Mouse (Mus musculus): ENCODE data around the gene Lmna.

The Lmna gene

DNA sequence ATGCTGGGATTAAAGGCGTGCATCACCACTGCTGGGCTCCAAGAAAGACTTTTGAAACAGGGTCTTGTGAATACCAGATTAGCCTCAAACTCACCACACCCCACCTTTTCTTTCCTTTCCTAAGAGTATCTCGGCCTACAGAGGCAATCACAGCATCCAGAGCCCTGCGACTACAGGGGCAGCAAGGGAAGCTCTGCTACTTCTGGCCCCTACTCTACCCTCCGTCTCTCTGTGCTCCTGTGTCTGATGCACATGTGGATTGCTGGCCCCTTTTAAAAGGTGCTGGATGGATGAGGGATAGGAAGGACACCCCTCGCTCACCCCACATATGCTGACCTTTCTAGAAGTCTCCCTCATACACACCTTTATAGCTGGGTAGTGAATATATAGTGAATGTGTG, 29.1 kb downstream of the Lmna start:
- in situ Hi-C loops (cut with MboI; ENCODE audit: low sequenced_read_pairs), result no loop called here

DNA sequence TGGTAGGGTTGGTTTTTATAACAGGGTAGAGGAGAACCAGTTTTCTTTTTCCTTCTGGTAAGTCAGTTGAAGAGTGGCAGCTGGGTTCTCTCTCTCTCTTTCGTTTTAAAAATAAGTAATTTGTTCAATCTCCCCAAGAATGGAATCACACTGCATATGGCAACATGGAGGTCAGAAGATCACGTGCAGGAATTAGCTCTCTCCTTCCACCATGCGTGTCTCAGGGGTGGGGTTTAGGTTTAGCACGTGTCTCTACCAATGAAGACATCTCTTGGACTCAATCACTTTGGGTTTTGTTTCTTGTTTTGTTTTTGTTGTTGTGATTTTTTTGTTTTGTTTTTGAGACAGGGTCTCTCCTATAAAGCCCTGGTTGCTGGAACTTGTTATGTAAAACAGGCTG, 29.9 kb downstream of the Lmna start:
- in situ Hi-C loops (cut with MboI; ENCODE audit: low sequenced_read_pairs), result no loop called here

DNA sequence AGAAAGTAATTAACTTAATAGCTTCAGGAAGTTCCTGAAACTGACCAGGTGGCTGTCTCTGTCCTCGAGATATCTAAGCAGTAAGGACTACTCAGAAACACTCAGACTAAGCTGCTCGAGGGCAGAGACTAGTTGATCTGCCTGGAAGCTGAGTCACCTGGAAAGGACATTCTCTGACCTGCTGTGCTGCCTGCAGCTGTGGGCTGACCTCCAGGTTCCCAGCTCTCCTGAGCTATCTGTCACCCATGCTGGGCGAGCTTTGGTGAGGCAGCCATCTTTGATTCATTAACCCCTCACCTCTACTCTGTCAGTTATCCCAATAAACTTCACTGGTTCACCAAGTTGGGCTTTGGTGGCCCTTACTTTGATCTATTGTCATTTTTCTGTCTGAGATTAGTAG, 30.6 kb downstream of the Lmna start:
- in situ Hi-C loops (cut with MboI; ENCODE audit: low sequenced_read_pairs), result no loop called here

DNA sequence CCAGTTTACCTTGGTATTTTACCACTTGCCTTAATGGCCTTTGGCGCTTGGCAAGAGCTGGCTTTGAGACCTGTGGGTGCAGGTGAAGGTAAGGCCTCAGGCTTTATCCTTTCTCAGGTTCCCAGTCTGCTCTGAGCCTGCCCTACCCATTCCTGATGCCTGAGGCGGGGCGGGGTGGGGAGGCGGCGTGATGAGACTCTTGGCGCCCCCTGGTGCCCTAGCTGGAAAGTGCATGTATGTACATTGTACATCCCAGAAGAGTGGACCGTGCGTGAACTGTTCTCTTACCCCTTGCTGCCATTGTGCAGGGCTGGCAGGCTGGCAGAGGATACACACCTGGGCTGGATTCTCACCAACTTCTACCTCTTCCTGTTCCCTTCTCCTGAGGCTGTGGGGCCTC, 32.0 kb downstream of the Lmna start:
- in situ Hi-C loops (cut with MboI; ENCODE audit: low sequenced_read_pairs), result no loop called here

DNA sequence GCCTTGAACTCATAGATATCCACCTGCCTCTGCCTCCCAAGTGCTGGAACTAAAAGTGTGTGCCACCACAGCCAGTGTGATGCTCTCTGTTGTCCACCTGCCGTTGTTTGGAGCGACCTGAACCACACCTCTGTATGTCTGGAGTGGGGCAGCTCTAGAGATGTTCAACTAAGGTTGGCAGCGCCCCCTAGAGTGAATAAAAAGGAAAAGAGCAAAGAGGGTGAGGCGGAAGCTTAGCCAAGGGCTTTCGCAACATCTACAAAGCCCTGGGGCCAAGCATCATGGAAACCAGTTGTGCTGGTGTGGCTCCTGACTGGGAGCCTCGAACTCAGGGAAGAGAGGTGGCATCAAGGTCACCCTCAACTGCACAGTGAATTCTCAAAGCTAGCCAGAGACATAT, 33.4 kb downstream of the Lmna start:
- in situ Hi-C loops (cut with MboI; ENCODE audit: low sequenced_read_pairs), result no loop called here

DNA sequence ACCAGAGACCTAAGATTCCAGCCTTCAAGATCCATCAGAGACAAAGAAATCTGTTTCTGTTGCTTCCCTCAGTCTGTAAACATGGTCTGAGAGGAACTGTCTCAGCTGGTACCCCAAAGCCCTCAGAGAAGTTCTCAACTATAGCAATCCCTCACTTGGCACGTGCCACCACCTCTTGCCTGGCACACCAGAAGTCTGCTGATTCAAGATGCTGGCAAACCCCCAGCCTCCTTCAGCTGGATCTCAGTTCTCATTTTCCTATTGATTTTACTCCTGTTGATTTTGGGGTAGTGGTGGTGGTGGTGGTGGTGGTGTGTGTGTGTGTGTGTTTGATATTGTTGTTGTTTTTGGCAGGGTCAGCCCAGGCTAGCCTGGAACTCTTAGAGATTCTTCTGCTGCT, 36.2 kb downstream of the Lmna start:
- in situ Hi-C loops (cut with MboI; ENCODE audit: low sequenced_read_pairs), result loop anchor here (5.0 kb wide), 1 partner anchor 66 kb away; no protein-coding TSS in a partner anchor

DNA sequence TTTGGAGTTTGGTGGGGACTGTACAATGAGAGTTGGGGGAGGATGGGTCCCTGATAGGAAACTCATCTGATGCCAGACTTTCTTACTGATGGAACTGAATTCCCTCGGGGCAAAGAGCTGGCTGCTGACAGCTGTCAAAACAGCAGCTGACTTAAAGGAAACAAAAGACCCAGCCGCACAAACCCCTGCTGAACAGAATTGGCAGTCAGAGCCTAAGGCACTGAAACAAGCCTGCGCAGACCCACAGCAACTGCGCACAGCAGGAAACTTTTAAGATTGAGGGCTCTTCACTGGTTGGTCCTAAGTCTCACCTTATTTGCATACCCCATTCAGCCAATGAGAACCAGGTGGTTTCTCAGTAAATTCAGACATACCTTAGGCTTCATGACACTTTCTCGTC, 36.7 kb downstream of the Lmna start:
- in situ Hi-C loops (cut with MboI; ENCODE audit: low sequenced_read_pairs), result loop anchor here (5.0 kb wide), 1 partner anchor 66 kb away; no protein-coding TSS in a partner anchor

DNA sequence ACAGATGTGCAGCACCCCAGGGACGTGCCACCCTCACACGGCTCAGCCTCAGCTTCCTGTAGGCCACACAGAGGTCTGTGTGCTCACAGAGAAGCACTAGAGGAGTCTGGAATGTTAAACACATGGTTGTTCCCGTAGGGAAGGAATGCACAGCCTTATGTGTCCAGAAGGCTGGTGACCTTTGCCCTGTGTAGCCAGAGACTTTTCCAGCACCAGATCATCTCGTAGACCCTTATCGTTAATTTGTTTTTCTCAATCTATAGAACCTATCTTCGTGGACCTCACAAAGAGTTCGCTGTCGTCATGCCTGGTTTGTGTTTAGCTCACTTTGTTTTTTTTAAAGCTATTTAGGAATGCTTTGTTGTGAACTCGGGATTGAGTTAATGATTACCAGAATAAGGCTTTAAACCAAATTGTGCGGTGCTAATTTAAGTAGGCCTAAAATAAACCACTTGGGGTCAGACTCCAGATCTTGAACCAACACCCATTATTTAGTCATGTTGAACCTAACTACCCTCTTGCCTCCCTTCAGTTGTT, 38.7 kb downstream of the Lmna start:
- in situ Hi-C loops (cut with MboI; ENCODE audit: low sequenced_read_pairs), result loop anchor here (5.0 kb wide), 1 partner anchor 64 kb away; no protein-coding TSS in a partner anchor

DNA sequence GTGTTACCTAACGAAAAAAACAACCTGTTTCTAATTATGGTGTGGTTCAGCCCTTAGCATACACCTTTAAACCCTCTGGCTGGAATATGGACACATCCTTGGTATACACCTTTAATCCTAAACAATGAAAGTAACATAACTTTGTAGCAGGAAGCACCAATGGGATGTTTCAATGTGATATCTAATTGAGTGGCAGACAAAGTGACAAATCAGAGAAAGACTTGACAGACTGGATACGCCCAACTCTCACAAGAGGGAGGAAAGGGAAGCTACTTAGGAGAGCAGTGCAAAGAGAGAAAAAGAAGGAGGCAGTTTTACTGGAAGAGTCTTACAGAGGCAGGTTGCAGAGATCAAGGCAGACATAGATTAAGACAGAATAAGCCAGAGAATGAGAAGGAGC, 40.3 kb downstream of the Lmna start:
- in situ Hi-C loops (cut with MboI; ENCODE audit: low sequenced_read_pairs), result no loop called here

DNA sequence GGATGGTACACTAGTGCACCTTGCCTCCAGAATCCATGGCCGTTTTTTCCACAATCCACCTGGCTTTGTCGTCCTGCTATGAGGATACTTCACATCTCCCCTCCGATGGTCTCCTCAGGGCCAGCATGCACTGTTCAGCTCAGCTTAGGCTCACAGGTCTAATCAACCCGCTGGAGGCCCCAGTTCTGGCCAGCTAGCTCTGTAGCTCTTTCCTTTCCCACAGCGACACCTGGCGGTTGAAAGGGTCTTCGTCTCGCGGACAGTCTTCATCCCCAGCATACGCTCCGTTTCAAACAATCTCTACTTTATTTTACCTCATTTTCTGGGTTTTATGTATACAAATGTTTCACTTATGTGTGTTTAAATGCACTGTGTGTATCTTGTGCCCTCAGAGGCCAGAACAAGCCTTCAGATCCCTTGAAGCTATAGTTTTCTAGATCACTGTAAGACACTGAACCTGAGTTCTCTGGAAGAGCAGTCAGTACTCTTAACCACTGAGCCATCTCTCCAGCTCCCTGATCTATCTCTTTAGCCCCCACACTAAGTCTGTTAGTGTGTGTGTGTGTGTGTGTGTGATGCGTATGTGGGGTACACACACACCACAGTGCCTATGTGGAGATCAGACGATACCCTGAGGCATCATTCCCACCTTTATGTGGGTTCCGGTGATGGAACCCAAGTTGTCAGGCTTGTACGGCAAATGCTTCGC, 42.5 kb downstream of the Lmna start:
- in situ Hi-C loops (cut with MboI; ENCODE audit: low sequenced_read_pairs), result no loop called here

DNA sequence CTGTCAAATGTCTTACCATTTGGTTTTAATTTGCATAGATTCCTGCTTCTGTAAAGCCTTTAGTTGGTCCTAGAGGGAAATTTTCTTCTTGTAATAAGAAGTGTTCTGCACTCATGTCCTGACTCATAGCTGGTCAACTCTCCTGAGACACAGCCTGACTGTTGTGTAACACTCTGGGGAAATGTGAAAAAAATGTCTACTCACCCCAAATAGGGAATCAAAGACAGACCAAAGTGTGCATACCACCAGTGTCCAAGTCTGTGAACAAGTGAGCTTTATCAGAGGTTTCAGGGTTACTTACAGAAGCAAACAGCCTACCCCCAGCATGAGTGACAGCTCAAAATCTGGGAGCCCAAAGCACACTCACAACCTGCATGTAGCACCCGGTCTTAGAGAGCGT, 44.6 kb downstream of the Lmna start:
- in situ Hi-C loops (cut with MboI; ENCODE audit: low sequenced_read_pairs), result no loop called here

DNA sequence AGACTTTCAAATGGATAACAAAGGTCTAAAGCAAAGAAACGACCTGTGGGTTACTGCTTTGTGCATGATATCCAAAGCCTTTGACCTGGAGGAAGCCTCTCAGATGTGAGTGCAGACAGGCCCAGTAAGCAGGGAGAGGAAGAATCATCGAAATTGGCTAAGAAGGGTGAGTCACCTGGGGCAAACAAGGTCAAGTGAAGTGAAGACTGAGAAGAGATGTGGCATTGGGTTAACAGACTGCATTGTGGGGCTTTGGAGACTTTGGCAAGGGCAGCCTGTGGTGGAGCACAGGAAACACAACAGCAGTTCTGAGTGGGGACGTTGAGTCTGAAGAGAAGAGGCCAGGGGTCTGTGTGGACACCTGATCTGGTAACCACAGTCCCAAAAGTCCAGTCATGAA, 45.3 kb downstream of the Lmna start:
- in situ Hi-C loops (cut with MboI; ENCODE audit: low sequenced_read_pairs), result no loop called here

DNA sequence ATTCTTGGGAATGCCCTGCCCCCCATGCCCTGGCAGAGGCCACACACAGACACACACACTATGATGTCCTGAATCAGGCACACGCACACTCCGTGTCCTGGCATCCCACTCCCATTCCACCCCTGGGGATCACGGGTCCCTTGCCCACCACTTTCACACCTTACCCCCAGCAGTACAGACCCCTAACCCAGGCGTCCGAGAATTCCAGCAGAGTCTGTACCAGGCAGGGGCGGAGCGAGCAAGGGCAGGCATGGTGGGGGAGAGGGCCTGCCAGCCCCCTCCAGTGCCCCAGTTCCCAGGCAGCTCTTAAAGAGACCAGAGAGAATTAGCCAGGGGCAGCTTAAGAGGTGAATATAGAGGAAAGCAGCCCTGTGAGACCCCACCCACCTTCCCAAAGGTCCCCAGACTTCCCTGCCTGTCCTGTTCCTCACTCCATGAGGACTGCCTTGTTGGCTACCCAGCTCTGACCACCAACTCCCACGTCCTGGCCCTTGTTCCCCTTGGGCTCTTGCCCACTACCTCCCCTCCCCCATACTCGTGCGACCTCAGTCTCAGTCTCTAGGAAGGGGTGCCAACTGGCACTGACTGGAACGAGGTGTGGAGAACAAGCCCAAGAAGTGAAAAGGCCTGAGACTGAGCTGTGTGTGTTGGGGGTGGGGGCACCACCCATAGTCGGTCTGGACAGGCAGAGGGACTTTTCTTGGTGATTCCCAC, 48.6 kb downstream of the Lmna start, which contains the start of gene Sema4a:
Gene Sema4a (minus strand): TSS at position 200 of the 714 bp plus-strand sequence.
- in situ Hi-C loops (cut with MboI; ENCODE audit: low sequenced_read_pairs), result no loop called here

DNA sequence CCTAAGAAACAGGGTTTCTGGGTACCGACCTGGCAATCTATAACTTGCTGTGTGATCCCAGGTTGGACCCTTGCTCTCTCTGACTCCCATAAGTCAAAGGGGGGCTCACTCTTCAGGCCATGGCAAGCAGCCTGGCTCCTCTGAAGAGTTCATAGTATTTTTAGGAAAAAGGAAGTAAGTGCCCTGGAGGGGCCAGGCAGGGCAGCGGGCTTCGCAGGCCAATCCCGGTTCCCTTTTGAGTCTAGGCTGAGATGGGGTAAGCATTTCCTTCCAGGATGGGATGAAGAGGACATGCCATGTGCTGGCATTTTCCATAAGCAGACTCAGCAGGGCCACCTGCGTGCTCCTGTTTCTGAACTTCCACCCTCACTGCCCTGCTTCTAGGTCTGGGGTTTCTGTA, 49.7 kb downstream of the Lmna start:
- in situ Hi-C loops (cut with MboI; ENCODE audit: low sequenced_read_pairs), result no loop called here

DNA sequence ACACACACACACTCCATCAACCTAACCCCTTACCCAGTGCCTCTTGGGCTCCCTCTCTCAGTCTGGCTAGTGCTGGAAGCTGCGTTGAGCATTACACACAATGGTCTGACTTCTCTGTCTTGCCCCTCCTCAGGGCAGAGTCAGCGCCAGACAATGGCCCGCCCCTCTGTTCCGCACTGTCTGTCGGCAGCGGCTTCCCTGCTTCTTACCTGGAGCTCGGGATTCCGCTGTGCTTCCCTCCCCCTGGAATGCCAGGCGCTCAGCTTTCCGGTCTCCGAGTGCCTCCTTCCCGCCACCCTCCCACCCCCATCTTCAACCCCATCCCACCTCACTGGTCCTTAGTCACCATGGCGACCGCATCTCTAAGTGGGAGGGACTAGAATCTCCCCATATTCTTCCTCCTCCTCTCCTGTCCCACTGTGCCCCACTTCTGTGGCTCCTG, 51.0 kb downstream of the Lmna start:
- in situ Hi-C loops (cut with MboI; ENCODE audit: low sequenced_read_pairs), result no loop called here

DNA sequence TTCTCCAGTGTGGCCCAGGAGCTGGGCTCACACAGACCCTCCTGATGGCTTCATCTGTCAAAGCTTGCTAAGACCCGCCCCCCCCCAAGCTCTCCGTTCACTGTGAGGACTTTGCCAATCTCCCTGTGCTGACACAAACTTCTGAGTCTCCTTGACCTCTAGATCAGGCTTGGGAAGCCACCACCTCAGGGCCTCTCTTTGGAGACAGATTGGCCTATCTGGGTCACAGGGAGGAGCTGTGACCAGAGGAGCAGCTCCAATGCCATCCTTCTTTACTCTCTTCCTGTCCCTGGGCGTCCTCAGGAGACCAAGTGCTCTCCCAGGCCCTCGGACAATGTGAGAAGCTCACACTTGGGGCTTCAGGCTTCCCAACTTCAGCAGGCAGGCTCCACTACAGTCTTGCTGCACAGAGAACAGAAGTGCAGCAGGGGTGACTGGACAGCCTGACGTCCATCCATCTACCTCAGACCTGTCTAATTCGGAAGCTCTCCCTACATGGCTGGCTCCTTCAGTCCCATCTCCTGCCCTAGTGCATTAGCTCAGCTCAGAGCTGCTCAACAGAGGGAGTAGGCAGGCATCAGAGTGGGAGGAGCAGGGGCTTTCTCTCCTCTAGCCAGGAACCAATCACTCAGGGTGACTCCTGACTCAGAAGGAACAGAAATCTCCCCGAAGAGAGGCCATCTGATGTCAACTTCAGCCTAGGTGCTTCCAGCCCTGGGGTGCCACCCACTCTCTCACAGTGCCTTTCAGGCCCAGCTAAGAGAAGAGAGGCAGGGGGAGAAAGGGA, 52.8 kb downstream of the Lmna start:
- in situ Hi-C loops (cut with MboI; ENCODE audit: low sequenced_read_pairs), result no loop called here

DNA sequence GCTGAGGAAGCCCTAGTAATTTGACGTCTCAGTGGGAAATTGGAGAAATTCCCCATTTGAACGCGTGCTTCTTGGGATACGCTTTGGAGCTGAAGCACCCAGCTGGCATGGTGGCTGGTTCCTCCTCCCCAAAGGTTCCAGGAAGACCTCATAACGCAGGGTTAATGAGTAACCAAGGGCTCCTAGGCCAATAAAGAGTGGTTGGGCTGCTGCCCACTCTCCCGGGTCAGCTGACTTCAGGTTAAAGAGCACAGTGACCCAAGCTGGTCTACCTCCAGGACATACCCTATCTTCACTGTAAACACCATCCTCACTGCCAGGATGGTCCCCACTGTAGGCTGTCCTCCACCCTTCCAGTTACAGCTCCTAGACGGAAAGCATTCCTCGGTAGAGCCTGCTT, 53.4 kb downstream of the Lmna start:
- in situ Hi-C loops (cut with MboI; ENCODE audit: low sequenced_read_pairs), result no loop called here

DNA sequence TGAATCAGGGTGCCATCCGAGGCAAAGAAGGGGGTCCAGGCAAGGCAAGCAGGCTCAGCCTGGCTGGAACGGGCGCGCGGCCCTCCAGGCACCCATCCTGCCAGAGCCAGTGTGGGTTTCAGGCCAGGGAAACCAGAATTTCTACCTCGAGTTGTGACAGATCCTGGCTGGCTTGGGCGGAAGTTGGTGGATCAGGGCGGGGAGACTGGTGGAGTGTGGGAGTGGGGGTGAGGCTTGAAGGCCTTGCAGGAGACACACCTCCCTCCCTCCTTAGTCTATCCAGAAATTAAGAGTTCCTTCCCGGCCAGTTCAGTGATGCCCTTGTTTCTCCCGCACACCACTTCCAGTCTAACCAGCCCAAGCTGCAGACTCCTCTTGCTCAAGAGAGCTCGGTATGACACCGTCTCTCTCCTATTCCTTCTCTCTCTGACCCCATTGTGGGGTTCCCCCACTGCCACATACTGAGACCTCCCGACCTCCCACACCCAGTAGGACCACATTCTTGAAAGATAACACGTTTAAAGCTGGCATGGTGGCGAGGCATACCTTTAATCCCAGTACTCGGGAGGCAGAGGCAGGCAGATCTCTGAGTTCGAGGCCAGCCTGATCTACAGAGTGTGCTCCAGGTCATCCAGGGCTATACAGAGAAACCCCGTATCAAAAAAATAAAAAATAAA, 54.0 kb downstream of the Lmna start:
- in situ Hi-C loops (cut with MboI; ENCODE audit: low sequenced_read_pairs), result no loop called here

DNA sequence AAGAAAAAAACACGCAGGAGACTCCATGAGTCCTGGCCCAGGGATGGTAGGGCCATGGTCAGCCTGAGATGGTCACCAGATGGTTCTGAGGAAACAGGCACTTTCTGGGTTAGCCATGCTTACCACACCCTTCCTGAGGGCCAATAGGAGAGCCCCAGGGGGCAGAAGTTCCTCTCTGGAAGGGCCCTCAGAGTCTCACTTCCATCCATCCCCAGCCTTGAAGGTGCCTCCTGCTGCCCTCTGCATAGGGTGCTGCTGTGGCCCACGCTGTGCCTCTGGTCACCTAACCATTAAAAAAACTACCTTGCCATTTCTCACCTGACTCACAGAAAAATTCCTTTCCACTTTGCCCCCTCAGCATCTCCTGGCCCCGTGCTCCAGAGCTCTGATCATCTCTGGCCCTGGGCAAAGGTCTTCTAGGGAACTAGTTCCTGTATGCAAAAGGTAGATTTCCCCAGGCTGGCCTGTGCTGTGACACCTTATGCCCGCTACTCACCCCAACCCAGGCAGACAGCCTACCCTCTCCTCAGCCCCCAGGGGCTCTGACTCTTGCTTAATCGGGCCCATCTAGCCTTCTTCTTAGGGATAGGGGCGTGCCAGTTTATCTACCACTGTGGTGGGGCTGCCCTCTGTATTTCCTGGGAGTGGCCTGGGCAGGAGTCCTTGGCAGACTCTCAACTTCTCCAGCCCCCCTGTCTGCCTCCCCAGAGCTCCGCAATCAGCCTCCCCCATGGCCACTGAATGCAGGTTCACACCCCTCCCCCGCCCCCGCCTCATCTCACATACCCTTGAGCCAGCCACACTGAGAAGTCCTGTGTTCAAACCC, 54.8 kb downstream of the Lmna start:
- in situ Hi-C loops (cut with MboI; ENCODE audit: low sequenced_read_pairs), result no loop called here

DNA sequence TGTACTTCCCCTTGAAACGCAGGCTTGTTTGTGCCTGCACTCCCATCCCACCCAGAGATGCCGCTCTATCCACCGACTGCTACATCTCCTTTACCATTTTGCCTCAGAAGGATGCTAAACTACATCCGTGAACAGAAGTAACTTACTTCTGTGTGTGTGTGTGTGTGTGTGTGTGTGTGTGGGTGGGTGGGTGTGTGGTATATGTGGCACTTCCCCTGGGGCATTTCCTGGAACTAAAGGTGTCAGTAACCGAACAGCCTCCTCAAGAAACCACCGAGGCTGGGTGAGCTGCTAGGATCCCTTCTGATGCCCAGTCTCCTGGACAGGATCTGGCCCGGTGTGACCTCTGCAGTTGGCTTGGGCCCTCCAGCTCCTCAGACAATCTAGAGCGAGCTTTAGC, 55.8 kb downstream of the Lmna start:
- in situ Hi-C loops (cut with MboI; ENCODE audit: low sequenced_read_pairs), result no loop called here
